Mouse (Mus musculus) layer of hippocampus, adult 2 months (tissue): ENCODE results near the gene Cd244a. TPM values are rescaled to one million over a fixed set of nuclear protein-coding genes. Genes with fewer than 3 reads are reported as not detected.
A peak's percentile ranks its signal among the peaks of the same experiment; 100 is the strongest.

ENCODE experiments used
- DNase-seq, 2 experiments: peaks; one replicate each; pipeline ENCODE4 v3.0.0; 2022; ENCODE audit warnings: low spot score in 2 of 2
- H3K27ac ChIP-seq: fragments of 200-600 bp; 2 replicates; pipeline ENCODE4 v1.8.1; 2022
- H3K4me3 ChIP-seq: fragments of 200-600 bp; 2 replicates; pipeline ENCODE4 v1.8.1; 2022; ENCODE audit warnings: mild to moderate bottlenecking
- CTCF ChIP-seq: fragments of 200-600 bp; conservative IDR thresholded peaks from 2 replicates; pipeline ENCODE4 v1.8.1; 2022; ENCODE audit warnings: antibody characterized with exemption, mild to moderate bottlenecking, moderate library complexity
- microRNA-seq, 2 experiments: library from miRNA; unstranded; fragments of <30 nt; microRNA quantifications; one replicate each; pipeline ENCODE4 v1.2.0; 2021
- total RNA-seq, 2 experiments: library from RNA; stranded (reverse); gene quantifications; 2 replicates each; pipeline ENCODE4 v1.2.3; 2021

The Cd244a gene
- total RNA-seq, 2 experiments from 2014 or later, result not detected

DNA sequence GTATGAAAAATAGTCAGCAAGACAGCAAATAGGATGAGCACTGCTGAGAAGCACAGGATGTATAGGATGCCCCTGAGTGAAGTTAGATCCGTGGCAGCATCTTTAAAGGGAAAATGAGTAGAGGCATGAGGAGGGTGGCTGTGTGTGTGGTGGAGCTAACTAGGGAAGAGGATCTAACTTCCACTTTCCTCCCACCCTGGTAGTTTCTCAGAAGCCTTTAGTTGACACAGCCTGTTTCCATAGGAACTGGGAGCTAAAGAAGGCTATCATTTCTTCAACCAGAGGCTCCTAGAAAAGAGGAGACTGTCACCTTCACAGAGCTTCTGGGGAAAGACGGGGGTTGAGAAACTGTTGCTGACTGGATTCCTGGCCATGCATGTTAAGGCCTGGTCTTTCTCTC is 79.7 kb downstream of the Cd244a start:
- no peak for DNase-seq
- no peak overlapping the region for H3K4me3 ChIP-seq
- no peak for TF ChIP-seq CTCF

GRCm38 (mm10) chr1:171640796-171641195 is 81.8 kb downstream of the Cd244a start:
- TF ChIP-seq CTCF, result no peak
- no peak for DNase-seq
- no peak overlapping the region for H3K27ac ChIP-seq
- no peak overlapping the region for H3K4me3 ChIP-seq

More for the DNA sequence above, 79.7 kb downstream of the Cd244a start:
- H3K27ac ChIP-seq, result no peak overlapping the region

- TF ChIP-seq CTCF, result no peak
- DNase-seq, result no peak
- Histone ChIP-seq H3K27ac (no peak overlapping the region), H3K4me3 (no peak overlapping the region)
Measured at GRCm38 (mm10) chr1:171643612-171644011, 84.6 kb downstream of the Cd244a start.

DNA sequence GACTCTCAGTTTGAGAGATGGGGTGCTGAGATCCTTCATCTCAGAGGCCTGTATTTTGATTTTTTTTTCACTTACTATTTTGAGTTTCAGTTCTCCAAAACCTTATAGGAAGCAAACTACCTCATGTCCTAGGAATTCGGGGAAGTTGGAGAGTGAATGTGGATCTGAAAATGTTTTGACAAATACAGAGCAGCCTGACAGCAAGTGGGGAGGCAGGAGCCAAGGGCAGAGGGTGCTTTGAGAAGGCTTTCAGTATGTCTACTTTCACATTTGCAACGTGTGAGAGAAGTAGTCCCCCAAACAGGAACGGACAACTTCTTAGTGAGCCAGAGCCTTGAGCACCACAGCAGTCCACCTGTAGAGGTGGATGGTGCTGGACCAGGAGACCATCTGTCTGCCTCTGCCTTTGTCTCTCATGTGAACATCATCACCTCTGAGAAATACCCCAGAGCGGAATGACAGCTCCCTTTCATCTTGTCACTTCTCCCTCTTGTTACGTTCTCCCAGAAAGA is 87.5 kb downstream of the Cd244a start:
- DNase-seq, result no peak
- Histone ChIP-seq H3K4me3 (no peak overlapping the region), H3K27ac (no peak overlapping the region)
- no peak for TF ChIP-seq CTCF

DNA sequence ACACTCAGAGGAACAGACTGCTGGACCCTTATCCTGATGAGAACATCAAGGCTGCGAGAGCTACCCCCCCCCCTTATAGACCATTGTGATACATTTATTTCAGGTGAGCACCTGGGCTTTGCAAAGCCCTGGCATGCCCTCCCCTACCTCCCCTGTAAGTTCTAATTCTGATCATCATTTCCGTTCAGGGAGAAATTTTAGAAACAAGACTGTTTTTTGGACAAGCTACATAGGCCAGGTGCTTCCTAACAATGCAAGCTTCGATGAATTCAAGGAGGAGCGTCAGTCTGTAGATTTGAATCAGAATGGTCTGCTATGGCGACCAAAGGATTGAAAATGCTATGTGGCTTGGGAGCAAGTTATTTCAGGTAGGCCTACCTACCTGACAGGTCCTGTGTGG is 88.7 kb downstream of the Cd244a start:
- H3K4me3 ChIP-seq, result no peak overlapping the region
- DNase-seq, result no peak
- no peak overlapping the region for H3K27ac ChIP-seq
- TF ChIP-seq CTCF, result no peak

DNA sequence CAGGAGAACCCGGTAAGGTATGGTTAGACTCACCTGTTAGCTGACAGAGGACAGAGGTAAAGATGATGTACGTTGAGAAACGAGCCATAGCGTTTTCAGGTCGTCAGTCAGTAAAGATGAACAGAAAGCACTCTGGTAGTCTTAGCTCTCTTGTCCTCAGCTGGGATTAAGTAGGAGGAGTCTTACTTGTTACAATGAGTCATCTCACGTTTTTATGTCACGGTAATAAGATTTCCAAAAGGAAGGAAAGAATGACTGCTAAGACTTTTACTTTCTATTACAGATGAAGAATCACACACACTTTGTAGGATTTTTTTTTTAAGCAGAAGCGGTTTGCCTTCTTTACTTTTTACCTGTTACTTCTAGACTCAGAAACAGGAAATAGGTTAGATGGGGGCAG is 89.8 kb downstream of the Cd244a start:
- TF ChIP-seq CTCF, result no peak

GRCm38 (mm10) chr1:171652734-171653133 is 93.7 kb downstream of the Cd244a start, which contains the start of gene Slamf7:
Gene Slamf7 (minus strand): TSS chr1:171653035.
- DNase-seq, result no peak
- Histone ChIP-seq H3K27ac (no peak within 1 kb of the TSS), H3K4me3 (no peak within 1 kb of the TSS)
- no peak for TF ChIP-seq CTCF

More for the DNA sequence above, 89.8 kb downstream of the Cd244a start:
- Histone ChIP-seq H3K4me3 (no peak overlapping the region), H3K27ac (no peak overlapping the region)
- DNase-seq, result no peak

- H3K4me3 ChIP-seq, result no peak overlapping the region
- TF ChIP-seq CTCF, result peak; percentile 66
- peak; percentile 14 to 20 for DNase-seq
- H3K27ac ChIP-seq, result peak overlapping the region; percentile 24; the same call in 1 of the 2 replicates
Measured at GRCm38 (mm10) chr1:171658561-171658991, 99.6 kb downstream of the Cd244a start.

Small RNA genes lying within 50 kb of the gene (microRNA-seq; reads per million reads assigned to microRNA genes)
- gene Mir7683, result 0 reads per million in 2 experiments

Other genes with a start within 250 kb of the Cd244a start
- gene Dedd, start 230.0 kb upstream of the Cd244a start, total RNA-seq, result 10 to 100 TPM; 36.1 to 37.4 TPM
- 10 to 100 TPM; 42.8 to 45.9 TPM for gene Nit1, start 213.5 kb upstream of the Cd244a start, total RNA-seq
- 100 to 1,000 TPM; 154 to 163 TPM for gene Pfdn2, start 213.5 kb upstream of the Cd244a start, total RNA-seq
- gene Klhdc9, start 198.4 kb upstream of the Cd244a start, total RNA-seq, result 1 to 10 TPM; 7.7 to 8.7 TPM
- gene Nectin4, start 189.1 kb upstream of the Cd244a start, total RNA-seq, result 1 to 10 TPM; 5.1 to 6.1 TPM
- gene Arhgap30, start 170.2 kb upstream of the Cd244a start, total RNA-seq, result 1 to 10 TPM; 1.9 to 2.2 TPM
- 100 to 1,000 TPM; 126 to 128 TPM for gene Usf1, start 147.9 kb upstream of the Cd244a start, total RNA-seq
- 1 to 10 TPM; 4.1 to 5.6 TPM for gene Tstd1, start 140.3 kb upstream of the Cd244a start, total RNA-seq
- gene F11r, start 121.7 kb upstream of the Cd244a start, total RNA-seq, result 1 to 10 TPM; 5.7 to 6.9 TPM
- 1 to 10 TPM; 6.2 to 7.2 TPM for gene Alyref2, start 55.7 kb upstream of the Cd244a start, total RNA-seq
- not detected for gene Itln1, start 23.9 kb upstream of the Cd244a start, total RNA-seq
- gene Ly9, start 48.2 kb downstream of the Cd244a start, total RNA-seq, result not detected
- gene Slamf7, start 93.8 kb downstream of the Cd244a start, total RNA-seq, result not detected
- gene Cd48, start 122.8 kb downstream of the Cd244a start, total RNA-seq, result not detected
- under 1 TPM; 0.10 TPM for gene Slamf1, start 207.9 kb downstream of the Cd244a start, total RNA-seq